Mouse (Mus musculus): ENCODE data around the gene Rasl11a.
A peak's percentile ranks its signal among the peaks of the same experiment; 100 is the strongest.

The Rasl11a gene

GRCm38 (mm10) chr5:146844945-146845365 is at the start of gene Rasl11a:
TSS of gene Rasl11a (plus strand) at chr5:146845071.
- DNase-seq (ENCODE audit: low read depth, low spot score), result peak; percentile 76

DNA sequence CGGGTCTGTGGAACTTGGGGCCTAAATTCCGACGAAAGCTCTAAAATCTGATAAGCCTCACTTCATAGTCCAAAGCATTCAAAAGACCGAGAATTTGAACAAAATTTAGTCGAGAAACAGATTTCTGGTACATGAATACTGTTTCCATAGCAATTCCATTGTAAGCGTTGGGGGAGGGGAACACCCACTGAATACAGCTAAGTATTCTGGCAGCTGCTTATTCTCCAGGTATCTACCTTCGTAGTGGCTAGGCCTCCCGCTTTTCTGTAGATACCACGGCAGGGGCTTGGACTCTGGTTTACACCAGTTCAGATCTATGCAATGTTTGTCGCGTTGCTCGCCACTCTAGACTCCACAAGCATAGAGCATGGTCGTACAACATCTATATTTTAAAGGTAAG is 49.1 kb upstream of the Rasl11a start:
- no peak for DNase-seq (ENCODE audit: low read depth, low spot score)

DNA sequence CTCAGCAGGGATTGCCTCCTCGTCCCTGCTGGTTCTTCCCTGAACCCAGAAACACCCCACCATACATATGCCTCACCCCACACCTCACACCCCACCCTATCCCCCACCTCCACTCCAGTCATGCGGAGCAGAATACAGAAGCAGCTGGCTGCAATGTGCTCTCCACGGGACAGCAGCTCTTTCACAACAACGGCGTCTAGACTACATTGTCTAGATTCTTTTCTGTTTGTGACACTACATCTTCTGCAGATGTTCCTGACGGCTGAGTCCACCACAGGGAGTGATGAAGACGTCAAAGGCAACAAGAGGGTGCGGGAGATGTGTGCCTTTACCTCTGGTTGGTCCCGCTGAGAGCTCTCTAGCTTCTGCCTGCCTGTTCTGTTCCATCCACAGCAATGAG is 46.8 kb upstream of the Rasl11a start:
- DNase-seq (ENCODE audit: low read depth, low spot score), result no peak

GRCm38 (mm10) chr5:146806004-146806430 is 38.9 kb upstream of the Rasl11a start:
- no peak for DNase-seq (ENCODE audit: low read depth, low spot score)

- no peak for DNase-seq (ENCODE audit: low read depth, low spot score)
Observed at GRCm38 (mm10) chr5:146809951-146810350, 34.9 kb upstream of the Rasl11a start.

- peak; percentile 63 for DNase-seq (ENCODE audit: low read depth, low spot score)
Observed at GRCm38 (mm10) chr5:146812866-146813265, 32.0 kb upstream of the Rasl11a start.

DNA sequence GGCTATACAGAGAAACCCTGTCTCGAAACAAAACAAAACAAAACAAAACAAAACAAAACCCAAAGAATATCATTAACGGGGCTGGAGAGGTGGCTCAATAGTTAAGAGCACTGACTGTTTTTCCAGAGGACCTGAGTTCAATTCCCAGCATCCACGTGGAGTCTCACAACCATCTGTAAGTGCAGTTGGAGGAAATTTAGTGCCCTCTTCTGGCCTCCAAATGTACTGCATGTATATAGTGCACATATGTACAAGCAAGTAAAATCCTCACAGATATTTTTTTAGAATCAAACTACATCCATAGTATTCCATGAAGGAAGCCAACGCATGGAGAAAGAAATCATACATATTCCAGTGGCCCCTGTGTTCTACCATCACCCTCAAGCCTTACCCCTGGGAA is 31.4 kb upstream of the Rasl11a start:
- DNase-seq (ENCODE audit: low read depth, low spot score), result no peak

GRCm38 (mm10) chr5:146815394-146815793 is 29.5 kb upstream of the Rasl11a start:
- no peak for DNase-seq (ENCODE audit: low read depth, low spot score)

DNA sequence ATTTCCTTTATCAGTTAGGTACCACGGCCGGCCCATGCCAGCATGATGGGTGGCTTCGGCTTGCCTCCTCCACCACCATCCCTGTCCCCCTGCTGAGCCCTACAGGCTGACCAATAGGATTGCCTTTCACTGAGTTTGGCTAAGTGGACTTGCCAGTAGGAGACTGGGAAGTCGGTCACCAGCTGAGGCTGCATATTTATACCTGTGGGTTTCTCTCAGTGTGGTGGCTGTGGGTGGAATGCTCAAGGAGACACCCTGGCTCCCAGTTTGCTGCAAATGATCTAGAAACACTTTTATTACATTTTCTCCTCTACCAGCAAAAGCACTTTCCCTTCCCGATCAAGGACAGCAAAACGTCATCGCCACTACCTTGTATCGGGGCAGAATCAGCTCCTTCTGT is 27.3 kb upstream of the Rasl11a start:
- no peak for DNase-seq (ENCODE audit: low read depth, low spot score)

DNA sequence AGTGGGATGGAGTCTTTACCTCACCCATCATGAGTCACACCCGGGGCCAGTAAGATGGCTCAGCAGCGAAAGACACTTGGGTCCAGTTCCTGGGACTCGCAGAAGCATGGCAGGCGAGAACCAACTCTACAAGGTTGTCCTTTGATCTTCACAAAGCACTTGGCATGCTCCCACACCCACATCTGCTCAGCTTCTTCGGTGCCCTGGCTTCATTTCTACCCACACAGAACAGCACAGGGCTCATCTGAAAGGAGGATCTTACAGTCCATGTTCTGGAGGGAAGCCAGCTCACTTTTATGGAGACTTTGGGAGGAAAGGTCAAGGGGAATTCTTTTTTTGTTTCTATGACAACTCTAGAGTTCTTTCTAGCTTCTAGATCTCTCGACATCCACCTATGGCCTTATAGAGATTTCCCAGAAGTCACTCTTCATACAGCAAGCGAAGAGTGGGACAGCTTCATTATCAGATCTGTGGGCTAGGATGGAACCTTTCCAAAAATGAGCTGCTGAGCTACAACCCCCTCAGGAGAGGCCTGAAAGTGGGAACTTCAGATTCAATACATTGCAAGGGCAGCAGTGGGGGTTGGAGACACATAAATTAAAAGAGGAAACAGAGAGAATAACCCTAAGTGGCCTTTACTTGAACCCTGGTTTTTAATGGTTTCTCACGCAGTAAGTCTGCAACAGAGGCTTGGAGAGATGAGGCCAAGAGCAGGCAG is 25.8 kb upstream of the Rasl11a start:
- DNase-seq (ENCODE audit: low read depth, low spot score), result peak; percentile 42

- DNase-seq (ENCODE audit: low read depth, low spot score), result no peak
Observed at GRCm38 (mm10) chr5:146823005-146823404, 21.9 kb upstream of the Rasl11a start.

DNA sequence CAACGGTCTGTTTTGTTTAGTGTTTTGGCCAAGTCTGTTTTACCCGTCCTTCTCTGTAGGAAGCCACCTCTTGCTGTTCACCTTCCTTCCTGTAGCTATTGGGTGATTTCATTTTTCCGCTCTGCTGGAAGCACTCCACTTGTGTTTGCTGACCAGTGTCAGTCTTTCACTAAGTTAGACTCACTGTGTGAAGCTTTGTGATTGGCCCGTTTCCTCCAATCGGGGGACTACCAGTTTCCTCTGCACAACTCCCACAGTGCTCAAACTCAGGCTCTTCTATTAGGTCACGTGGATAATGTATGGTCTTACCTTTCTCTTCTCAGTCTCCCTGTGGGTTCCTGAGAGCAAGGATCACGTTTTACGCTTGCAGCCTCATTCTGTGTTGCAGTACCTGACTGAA is 15.3 kb upstream of the Rasl11a start:
- DNase-seq (ENCODE audit: low read depth, low spot score), result no peak

- DNase-seq (ENCODE audit: low read depth, low spot score), result no peak
Observed at GRCm38 (mm10) chr5:146832435-146832768, 12.5 kb upstream of the Rasl11a start.

GRCm38 (mm10) chr5:146832769-146833448 is 12.0 kb upstream of the Rasl11a start, which contains the start of gene Rpl21:
TSS of gene Rpl21 (plus strand) at chr5:146832890.
- DNase-seq (ENCODE audit: low read depth, low spot score), result peak; percentile 94

GRCm38 (mm10) chr5:146833673-146834201 is 11.1 kb upstream of the Rasl11a start:
- no peak for DNase-seq (ENCODE audit: low read depth, low spot score)

GRCm38 (mm10) chr5:146834959-146835358 is 9.9 kb upstream of the Rasl11a start:
- DNase-seq (ENCODE audit: low read depth, low spot score), result no peak

DNA sequence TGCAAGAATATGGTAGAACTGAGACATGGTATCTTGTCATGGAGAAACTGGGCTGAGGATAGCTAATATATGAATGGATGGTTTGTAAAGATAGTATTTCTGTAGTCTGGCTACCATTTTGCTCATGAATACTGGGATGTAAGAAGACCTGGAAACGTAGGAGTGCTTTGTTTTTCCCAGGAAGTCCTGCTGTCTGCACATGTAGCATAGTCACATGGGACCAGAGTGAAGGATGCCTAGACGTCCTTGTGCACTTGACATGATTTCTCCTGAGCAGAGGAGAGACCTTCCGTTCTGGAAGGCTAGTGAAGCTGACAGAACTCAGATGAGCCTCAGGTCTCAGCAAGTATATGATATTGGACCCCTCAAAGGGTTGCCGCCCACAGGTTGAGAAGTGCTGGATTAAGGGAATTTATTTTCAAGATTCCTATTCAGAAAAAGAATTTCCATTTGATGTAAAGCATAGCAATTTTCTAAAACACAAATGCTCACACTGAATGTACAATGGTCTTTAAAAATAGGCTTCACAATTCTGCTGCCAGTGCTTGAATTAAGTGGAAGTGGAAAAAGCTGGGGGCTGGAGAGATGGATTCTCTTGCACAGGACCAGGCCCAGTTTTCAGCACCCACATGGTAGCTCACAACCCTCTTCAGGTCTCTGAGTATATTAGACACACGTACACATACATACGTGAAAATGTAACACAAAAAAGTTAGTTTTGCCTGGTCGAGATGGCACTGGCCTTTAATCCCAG is 6.7 kb upstream of the Rasl11a start:
- DNase-seq (ENCODE audit: low read depth, low spot score), result no peak

DNA sequence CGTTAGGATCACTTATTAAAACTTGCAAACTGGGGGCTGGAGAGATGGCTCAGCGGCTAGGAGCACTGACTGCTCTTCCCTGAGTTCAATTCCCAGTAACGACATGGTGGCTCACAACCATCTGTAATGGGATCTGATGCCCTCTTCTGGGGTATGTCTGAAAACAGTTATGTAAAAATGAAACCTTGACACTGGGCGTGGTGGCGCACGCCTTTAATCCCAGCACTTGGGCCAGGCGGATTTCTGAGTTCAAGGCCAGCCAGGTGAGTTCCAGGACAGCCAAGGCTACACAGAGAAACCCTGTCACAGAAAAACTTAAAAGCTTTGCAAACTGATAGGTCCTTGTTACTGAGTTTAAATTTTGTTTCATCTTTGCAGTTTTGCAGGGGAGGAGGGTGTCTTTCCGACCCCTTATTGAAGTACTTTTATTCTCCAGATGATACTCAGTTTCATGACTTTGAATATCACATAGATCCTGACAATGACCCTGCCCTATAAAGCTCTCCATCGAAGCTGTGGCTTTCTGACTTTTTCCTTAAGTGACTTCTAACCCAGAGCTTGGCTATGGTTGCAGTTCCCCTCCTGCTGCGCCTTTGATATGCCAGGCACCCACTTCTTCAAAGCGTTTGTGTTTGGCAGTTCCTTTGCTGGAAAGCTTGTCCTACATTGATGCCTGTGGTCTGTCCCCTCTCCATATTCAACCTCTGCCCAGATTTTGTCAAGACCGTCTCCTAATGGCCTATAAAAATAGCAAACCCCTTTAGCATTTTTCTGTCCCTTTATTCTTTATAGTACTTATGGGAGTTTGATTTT is 5.8 kb upstream of the Rasl11a start:
- no peak for DNase-seq (ENCODE audit: low read depth, low spot score)

DNA sequence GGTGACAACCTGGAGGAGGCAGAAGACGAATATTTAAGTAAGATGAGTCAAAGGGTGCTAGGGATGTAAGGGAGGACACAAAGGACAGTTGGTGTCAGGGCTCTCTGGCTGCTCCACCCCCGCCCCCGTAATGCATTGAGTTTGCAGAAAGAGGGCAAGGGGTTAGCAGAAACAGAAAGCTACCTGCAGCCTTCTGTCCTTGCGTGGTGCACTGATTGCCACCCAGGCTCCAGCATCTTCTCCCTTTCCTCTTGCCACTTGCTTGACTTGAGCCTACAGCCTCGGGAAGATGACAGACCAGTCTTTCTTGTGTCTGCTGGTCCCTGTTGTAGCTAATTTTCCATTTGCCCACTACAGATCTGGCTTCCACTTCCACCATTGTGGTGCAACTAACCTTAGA is 5.1 kb upstream of the Rasl11a start:
- no peak for DNase-seq (ENCODE audit: low read depth, low spot score)

GRCm38 (mm10) chr5:146840422-146840821 is 4.4 kb upstream of the Rasl11a start:
- no peak for DNase-seq (ENCODE audit: low read depth, low spot score)

GRCm38 (mm10) chr5:146841301-146841700 is 3.6 kb upstream of the Rasl11a start:
- DNase-seq (ENCODE audit: low read depth, low spot score), result no peak
